8 mouse cellular contexts compared by ENCODE assay signal in the genomic region with DNA sequence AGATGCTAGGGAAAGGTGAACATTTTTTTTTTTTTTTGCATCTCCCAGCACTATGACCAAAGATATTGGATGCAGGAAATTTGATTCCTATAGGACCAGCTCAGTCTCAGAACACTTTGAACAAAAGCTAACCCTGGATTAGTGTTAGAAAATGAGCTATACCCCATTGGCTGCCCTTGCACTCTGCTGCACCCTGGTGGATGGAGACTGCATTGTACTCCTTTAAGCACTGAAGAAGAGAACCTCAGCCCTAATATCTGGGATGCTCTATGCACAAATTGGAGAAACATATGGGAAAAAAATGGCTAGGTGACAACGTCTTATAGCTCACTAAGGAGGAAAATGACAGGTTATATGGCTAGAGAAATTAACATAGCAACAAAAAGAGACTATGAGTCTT.
DNase-seq lines count a peak whose midpoint lies in the region; TF ChIP-seq lines count a peak whose summit lies in the region.
"Had no signal": no experiment of that assay in that cellular context is flagged by ENCODE, and none has a peak within 500 bp of the region (broad histone marks: within the 10 kb centered on the region; RNA-seq: fewer than 3 reads in every experiment).

No protein-coding gene starts in this region.

- no peaks in the 10 kb centered on the region for H3K36me3 ChIP-seq in ES-E14 (ENCODE audit: control insufficient read depth, insufficient read depth, low read length, poor library complexity, severe bottlenecking)
- H3K36me3 ChIP-seq: embryonic facial prominence, embryonic 15.5 days had no signal

- H3K9me3 ChIP-seq in ES-E14 (ENCODE audit: control insufficient read depth, insufficient read depth, low read depth, low read length), result no peaks in the 10 kb centered on the region
- H3K9me3 ChIP-seq: embryonic facial prominence, embryonic 15.5 days had no signal

- in situ Hi-C loops in ES-E14 (cut with MboI; ENCODE audit: low sequenced_read_pairs in 2 of 2, unreplicated experiment in 2 of 2), result loop anchor here in 1 of 2 experiments (10.0 kb wide), 1 partner anchor 58 kb away; no protein-coding TSS in a partner anchor

- H3K27ac ChIP-seq in ES-E14 (ENCODE audit: insufficient read depth, low read depth, low read length, poor library complexity, severe bottlenecking), result no peak overlapping the region
- H3K27ac ChIP-seq: embryonic facial prominence, embryonic 15.5 days had no signal

- DNase-seq in kidney, adult 9 months, result peak; percentile 23
- DNase-seq in kidney, adult 11 months, result no peak
- DNase-seq in ES-E14 (ENCODE audit: low read depth, low spot score), result peak; percentile 29
- peak; percentile 27 for DNase-seq in adrenal gland, adult 2 months
- DNase-seq in kidney, postnatal 4 days, result peak; percentile 40 to 47
- DNase-seq in adipocyte (ENCODE audit: low spot score), result no peak
- no peak for DNase-seq in gastrocnemius, adult 8-10 months (ENCODE audit: low spot score in 2 of 2)

- no peak overlapping the region for H3K9ac ChIP-seq in ES-E14 (ENCODE audit: insufficient read depth, low read depth, low read length, poor library complexity, severe bottlenecking)
- H3K9ac ChIP-seq: embryonic facial prominence, embryonic 15.5 days had no signal

- no peaks in the 10 kb centered on the region for H3K4me1 ChIP-seq in ES-E14 (ENCODE audit: control insufficient read depth in 2 of 2, insufficient read depth in 2 of 2, low read length in 2 of 2, poor library complexity in 1 of 2)
- H3K4me1 ChIP-seq: embryonic facial prominence, embryonic 15.5 days had no signal

- H3K4me3 ChIP-seq in ES-E14 (ENCODE audit: insufficient read depth in 1 of 2, low read depth in 1 of 2, low read length in 2 of 2, poor library complexity in 1 of 2, severe bottlenecking in 1 of 2), result no peak overlapping the region
- H3K4me3 ChIP-seq: embryonic facial prominence, embryonic 15.5 days had no signal

TF ChIP-seq in ES-E14, 5 proteins besides CTCF, POLR2A, EP300 and RAD21:
- TF ChIP-seq HCFC1 (IDR thresholded peaks at IDR 0.05; ENCODE audit: borderline replicate concordance, insufficient read depth, low read length), result no peak
TF ChIP-seq in ES-E14: peak in this region for 0.

Comparison
In these comparisons a context has a peak if more than half of its experiments do, and no peak if none do; other contexts are left out.
1. DNase-seq: peak in kidney, adult 9 months (single experiment), ES-E14 (single experiment), adrenal gland, adult 2 months (single experiment) and kidney, postnatal 4 days (2 of 2); none in kidney, adult 11 months (single experiment), adipocyte (single experiment) and gastrocnemius, adult 8-10 months (0 of 2).